Mouse (Mus musculus) cerebellum, postnatal 36 days (tissue): ENCODE measurements around the gene Bach1.

Source experiments
- DNase-seq, 2 experiments: peaks; one replicate each; pipeline ENCODE4 v3.0.0; 2021 to 2022; ENCODE audit warnings: mixed read lengths in 2 of 2

Bach1 gene

DNA sequence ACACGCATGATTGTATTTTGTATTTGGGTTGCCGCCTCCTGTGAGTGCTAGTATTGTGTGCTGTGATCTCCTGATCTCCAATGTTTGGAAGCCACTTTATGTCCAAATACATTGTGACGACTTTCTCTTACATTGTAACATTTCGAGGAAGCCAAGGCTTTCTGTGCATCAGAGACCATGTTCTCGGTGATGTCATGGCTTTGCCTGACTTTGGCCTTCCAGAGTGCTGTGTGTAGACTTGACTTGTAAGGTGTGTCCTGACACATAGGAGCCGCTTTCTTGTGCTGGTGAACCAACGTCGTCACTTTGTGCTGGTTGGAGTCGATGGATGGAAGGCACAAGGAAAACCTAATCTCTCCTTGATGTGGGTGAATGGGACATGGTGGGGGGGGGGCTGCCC is 15.8 kb downstream of the Bach1 start:
- DNase-seq = no peak

DNA sequence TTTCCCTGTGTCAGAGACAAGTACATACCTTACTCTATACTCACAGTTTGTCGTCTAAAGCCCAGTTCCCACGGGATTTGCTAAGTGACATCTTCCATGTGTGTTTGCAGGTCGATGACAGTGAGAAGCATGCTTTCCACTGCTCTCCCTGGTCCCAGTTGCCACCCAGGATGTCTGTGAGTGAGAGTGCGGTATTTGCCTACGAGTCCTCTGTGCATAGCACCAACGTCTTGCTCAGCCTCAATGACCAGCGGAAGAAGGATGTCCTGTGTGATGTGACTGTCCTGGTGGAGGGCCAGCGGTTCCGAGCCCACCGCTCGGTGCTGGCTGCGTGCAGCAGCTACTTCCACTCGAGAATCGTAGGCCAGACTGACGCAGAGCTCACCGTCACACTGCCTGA is 16.5 kb downstream of the Bach1 start:
- DNase-seq = no peak

GRCm38 (mm10) chr16:87716269-87716668 is 17.5 kb downstream of the Bach1 start:
- no peak for DNase-seq

- no peak for DNase-seq
These were observed 18.4 kb downstream of the Bach1 start for GRCm38 (mm10) chr16:87717046-87717660.

- no peak for DNase-seq
These were observed 20.3 kb downstream of the Bach1 start for GRCm38 (mm10) chr16:87719071-87719470.

GRCm38 (mm10) chr16:87719688-87720283 is 21.0 kb downstream of the Bach1 start:
- DNase-seq = no peak

GRCm38 (mm10) chr16:87720851-87721409 is 22.2 kb downstream of the Bach1 start:
- DNase-seq = no peak

DNA sequence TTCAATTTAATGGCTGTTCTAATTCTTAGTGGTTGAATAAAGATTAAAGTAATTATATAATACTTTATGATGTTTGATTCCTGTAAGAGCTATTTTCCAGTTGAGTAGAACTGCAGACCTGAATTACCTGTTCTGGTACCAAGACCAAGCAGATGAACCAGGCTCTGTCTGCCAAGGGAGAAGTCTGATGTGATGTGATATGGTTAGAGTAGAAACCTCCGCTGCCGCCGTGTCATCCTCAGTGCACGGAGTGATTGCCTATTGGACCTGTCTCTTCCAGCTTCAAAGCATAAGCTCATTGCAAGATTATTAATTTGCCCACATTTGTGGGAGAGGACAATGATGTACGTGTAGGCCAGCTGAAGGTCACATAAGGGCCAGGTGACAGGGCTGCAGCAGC is 24.1 kb downstream of the Bach1 start:
- no peak for DNase-seq

- DNase-seq = no peak
These were observed 24.7 kb downstream of the Bach1 start for GRCm38 (mm10) chr16:87723479-87723878.

DNA sequence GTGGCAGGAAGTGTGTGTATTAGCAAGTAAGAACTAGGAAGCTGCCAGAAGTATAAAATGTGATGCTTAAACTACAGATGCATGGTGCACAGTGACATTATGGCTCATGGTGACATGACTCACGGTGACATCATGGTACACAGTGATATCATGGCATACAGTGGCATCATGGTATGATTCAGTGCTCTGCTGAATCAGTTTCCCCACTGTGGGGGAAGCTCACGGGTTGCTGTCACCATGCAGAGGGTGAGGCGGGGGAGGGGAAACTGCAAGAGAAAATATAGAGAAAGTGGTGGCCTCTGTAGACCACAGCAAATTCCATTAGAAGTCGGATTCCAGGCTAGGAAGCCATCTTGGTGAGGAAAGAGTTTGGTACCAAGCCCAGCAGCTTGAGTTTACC is 26.1 kb downstream of the Bach1 start:
- no peak for DNase-seq

- DNase-seq = no peak
These were observed 26.5 kb downstream of the Bach1 start for GRCm38 (mm10) chr16:87725241-87725640.

- no peak for DNase-seq
These were observed 27.2 kb downstream of the Bach1 start for GRCm38 (mm10) chr16:87725963-87726362.

GRCm38 (mm10) chr16:87726369-87726768 is 27.6 kb downstream of the Bach1 start:
- no peak for DNase-seq

GRCm38 (mm10) chr16:87727250-87727649 is 28.5 kb downstream of the Bach1 start:
- no peak for DNase-seq

GRCm38 (mm10) chr16:87727918-87728317 is 29.2 kb downstream of the Bach1 start:
- DNase-seq = no peak

DNA sequence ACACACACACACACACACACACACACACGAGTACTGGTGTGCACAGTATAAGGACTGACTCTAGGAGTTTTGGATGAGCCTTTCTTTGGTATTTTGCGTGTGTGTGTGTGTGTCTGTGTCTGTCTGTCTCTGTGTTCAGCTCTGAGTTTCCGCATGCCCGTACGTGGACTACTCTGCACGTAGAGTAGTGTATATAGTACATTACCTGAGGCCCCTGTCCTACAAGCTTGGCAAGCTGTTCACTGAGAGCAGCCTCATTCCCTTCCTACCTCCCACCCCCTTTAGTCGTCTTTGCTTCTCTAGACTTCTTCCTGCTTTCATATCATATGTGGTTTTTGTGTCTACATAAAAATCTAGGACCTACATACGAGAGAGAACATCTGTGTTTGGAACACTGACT is 30.0 kb downstream of the Bach1 start:
- DNase-seq = no peak

GRCm38 (mm10) chr16:87729469-87729868 is 30.7 kb downstream of the Bach1 start:
- DNase-seq = no peak

GRCm38 (mm10) chr16:87734868-87735381 is 36.2 kb downstream of the Bach1 start:
- no peak for DNase-seq

GRCm38 (mm10) chr16:87736106-87736505 is 37.4 kb downstream of the Bach1 start:
- no peak for DNase-seq

- DNase-seq = no peak
These were observed 38.6 kb downstream of the Bach1 start for GRCm38 (mm10) chr16:87737296-87737695.

DNA sequence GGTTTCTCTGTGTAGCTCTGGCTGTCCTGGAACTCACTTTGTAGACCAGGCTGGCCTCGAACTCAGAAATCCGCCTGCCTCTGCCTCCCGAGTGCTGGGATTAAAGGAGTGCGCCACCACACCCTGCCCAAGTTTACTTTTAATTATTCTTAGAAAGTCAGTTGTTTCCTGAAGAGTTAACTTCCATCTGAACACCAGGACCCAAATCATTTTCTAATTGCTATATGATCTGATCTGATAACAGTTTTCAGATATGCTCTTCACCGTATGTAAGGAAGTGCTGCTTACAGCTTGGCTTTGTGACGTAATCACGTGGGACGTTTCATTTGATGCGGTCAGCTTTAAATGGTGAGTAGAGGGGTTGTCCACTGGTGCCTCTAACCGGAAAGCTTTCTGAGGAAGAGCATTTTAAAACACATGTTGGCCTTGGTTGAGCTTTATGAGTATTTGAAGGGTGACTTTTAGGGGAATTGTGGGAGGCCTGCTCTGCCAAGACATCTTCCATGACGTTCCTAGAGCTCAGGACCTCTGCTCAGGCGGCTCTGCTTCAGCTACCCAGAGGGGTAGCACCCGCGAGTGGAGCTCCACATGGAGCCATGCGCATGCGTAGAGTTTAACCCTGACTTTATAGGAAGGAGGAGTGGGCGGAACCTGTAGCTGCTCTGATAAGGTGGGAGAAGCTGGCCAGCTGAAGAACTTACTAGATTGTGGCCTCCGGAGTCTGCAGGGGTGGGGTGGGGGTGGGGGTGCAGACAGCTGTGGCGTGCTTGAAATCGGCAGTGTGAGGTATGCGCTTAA is 39.3 kb downstream of the Bach1 start:
- DNase-seq = no peak

- DNase-seq = no peak
These were observed 42.4 kb downstream of the Bach1 start for GRCm38 (mm10) chr16:87741034-87741715.

- no peak for DNase-seq
These were observed 44.9 kb downstream of the Bach1 start for GRCm38 (mm10) chr16:87743661-87744060.
